Mouse (Mus musculus): Measurements from ENCODE around the gene Clrn3.
"Not testable (repeated sequence)": the region's sequence is repeated elsewhere in the genome, so short reads cannot be mapped to it uniquely, and the experiment has no call there.

Gene Clrn3

DNA sequence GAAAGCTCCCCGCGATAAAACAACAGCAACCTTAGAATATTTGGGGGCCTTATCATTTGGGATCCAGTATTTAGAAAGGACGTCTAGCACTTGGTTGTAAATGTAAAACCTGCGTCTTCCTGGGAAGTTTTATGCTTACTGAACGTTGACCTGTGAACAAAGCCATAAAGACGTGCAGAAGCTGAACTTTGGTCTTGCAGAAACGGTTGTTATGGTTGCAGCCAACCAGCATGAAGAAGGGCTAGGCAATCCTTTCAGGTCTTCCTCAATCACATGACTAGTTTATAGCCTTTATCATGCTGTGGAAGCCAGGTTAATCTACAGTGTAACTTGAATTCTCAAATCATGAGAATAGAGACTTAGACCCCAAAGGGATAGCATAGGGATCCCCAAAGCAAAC, at the start of gene Clrn3:
TSS of gene Clrn3 (minus strand) at position 140 of the 400 bp plus-strand sequence.
- DNase-seq (ENCODE audit: extremely low spot score): no peak

- DNase-seq (ENCODE audit: extremely low spot score): no peak
Measured at GRCm38 (mm10) chr7:135576329-135576728, 47.9 kb upstream of the Clrn3 start.

DNA sequence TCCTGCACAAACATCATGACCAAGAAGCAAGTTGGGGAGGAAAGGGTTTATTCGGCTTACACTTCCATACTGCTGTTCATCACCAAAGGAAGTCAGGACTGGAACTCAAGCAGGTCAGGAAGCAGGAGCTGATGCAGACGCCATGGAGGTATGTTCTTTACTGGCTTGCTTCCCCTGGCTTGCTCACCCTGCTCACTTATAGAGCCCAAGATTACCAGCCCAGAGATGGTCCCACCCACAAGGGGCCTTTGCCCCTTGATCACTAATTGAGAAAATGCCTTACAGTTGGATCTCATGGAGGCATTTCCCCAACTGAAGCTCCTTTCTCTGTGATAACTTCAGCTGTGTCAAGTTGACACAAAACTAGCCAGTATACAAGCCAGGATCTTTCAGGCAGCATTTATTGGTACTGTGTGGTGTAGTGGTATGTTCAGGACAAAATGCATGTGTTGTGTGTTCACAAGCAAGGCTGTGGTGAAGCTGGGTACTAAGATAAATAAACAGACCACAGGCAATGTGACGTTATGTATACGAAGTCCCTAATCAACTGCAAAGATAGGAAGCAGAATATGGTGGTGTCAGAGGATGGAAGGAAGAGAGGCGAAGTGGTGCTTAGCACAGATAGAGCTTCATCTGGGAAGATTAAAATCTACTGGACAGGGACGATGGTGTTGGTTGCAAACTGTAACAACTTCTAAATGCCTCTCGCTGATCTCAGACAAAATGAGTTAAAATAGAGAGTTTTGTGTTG, 47.0 kb upstream of the Clrn3 start:
- DNase-seq (ENCODE audit: extremely low spot score): not testable (repeated sequence)

GRCm38 (mm10) chr7:135571951-135572559, 43.6 kb upstream of the Clrn3 start:
- DNase-seq (ENCODE audit: extremely low spot score): no peak

GRCm38 (mm10) chr7:135571392-135571791, 42.9 kb upstream of the Clrn3 start:
- no peak for DNase-seq (ENCODE audit: extremely low spot score)

GRCm38 (mm10) chr7:135568550-135568949, 40.1 kb upstream of the Clrn3 start:
- DNase-seq (ENCODE audit: extremely low spot score): no peak

DNA sequence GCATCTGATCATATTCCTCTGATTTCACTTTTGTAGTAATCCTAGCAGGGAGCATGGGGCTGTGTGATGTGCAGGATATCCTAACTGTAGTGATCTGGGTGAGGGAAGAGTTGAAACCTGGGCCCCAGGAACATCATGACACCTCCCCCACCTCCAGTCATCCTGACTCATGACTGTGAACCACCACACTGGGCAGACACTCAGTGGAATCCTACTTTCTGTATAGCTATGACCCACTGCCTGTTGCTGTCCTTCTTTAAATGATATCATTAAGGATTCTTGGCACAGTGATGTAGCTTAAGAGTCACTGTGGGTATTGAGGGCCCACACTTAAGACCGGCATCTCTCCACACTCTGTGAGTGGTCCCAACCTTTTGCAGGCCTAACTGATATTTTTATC, 39.1 kb upstream of the Clrn3 start:
- no peak for DNase-seq (ENCODE audit: extremely low spot score)

DNA sequence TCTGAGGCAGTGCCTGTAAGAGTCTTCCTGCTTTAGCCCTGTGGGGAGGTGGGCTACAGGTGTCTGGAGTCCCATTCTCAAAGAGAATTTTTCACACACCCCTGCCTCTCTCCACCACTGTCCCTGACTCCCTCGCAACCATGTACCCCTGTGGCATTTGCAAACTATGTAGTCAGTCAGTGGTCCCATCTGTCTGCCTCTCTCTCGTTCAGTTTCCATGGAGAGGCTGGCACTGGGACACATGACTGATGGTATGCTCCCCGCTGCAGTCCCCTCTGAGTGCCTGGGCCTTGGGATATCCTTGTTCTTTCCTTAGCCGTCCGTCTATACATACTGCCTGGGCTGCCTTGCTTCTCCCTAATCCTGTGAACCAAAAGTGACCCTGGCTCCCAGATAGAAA, 37.6 kb upstream of the Clrn3 start:
- DNase-seq (ENCODE audit: extremely low spot score): no peak

GRCm38 (mm10) chr7:135564022-135564421, 35.6 kb upstream of the Clrn3 start:
- DNase-seq (ENCODE audit: extremely low spot score): no peak

GRCm38 (mm10) chr7:135560280-135560679, 31.8 kb upstream of the Clrn3 start:
- no peak for DNase-seq (ENCODE audit: extremely low spot score)

DNA sequence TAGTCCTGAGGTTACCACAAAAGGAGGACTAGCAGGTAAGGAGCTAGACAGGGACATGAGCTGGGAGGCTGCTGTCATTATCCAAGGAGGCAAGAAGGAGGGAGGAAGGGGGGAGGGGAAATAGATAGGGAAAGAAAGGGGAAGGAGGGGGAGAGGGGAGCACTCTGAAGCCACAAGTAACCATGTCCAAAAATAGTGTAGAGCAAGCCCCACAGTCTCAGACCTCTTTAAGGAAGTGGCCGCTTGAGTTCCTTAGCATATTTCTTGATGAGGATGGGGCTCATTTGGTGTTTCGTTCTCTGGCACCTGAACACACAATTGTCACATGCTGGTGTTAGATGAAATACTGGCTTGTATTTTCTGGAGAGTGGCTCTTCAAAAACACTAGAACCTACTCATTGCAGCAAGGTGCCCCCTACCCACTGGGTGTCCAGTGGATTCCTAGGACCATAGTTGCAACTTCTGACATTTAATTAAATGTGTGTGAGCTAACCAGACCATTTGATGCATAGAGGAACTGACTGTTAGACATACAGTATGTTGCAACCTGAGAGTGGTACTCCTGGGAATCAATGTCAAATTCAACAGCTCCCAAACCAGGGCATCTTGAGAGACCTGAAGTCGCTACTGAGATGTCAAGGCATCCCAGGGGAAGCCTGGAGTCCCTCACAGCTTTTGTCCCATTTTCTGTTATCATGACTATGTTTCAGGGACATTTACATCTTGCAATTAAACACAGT, 28.4 kb upstream of the Clrn3 start:
- no peak for DNase-seq (ENCODE audit: extremely low spot score)

GRCm38 (mm10) chr7:135553550-135553949, 25.1 kb upstream of the Clrn3 start:
- no peak for DNase-seq (ENCODE audit: extremely low spot score)

- no peak for DNase-seq (ENCODE audit: extremely low spot score)
Measured at GRCm38 (mm10) chr7:135551547-135551946, 23.1 kb upstream of the Clrn3 start.

GRCm38 (mm10) chr7:135548434-135548833, 20.0 kb upstream of the Clrn3 start:
- no peak for DNase-seq (ENCODE audit: extremely low spot score)

GRCm38 (mm10) chr7:135546530-135546929, 18.1 kb upstream of the Clrn3 start:
- no peak for DNase-seq (ENCODE audit: extremely low spot score)

DNA sequence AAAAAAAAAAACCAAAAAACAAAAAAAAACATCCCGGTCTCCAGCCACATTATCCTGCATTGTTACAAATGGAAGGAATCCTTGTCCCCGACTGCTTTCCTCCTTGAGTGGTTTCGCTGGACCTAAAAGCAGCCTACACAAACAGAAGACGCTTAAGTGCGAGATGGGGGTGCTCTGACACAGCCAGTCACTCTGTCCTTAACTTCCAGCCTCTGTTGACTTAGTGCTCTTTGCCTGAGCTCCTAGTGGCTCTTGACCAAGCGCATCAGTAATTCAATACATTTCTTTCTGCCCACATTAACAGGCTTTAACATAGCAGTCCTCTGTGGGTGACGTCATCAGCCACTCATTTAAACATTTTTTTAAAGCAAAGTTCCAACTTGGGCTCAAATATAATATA, 17.5 kb upstream of the Clrn3 start:
- DNase-seq (ENCODE audit: extremely low spot score): no peak

DNA sequence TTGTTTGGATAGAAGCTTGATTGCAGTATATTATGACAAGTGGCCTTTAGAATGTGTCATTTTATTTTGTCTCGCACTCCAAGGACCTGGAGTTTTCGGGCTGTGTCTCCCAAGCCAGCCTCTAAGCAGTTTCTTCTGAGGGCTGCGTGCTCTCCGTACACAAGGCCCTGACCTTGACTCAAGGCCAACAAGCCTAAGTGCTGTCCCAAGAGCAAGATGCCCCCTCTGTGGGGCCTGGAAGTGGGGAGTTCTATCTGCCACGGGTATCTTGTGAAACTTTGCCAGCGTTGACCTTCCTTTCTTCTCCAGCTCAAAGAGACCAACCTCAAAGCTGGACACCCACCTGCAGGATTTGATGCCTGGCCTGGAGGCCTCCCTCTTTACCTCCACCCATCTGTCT, 15.9 kb upstream of the Clrn3 start:
- DNase-seq (ENCODE audit: extremely low spot score): no peak

- no peak for DNase-seq (ENCODE audit: extremely low spot score)
Measured at GRCm38 (mm10) chr7:135543033-135543432, 14.6 kb upstream of the Clrn3 start.

GRCm38 (mm10) chr7:135542235-135542634, 13.8 kb upstream of the Clrn3 start:
- DNase-seq (ENCODE audit: extremely low spot score): no peak

DNA sequence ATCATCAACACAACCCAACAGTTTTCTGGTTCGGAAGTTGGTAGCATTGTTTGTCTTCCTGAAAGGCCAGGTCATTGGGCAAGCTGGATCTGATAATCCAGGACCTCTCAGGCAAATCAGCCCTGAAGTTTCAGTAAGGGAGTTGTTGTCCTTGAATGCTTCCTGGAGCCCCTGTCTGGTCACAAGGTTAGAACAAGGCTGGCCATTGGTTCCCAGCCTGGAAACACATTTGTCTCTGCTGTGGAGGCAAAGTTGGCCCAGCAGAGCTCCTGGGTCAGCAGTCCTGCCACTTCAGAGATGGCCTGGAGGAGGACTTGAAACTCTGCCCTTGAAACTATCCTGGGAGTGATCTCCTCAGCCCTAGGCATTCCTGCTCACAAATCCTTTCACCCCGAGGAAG, 11.0 kb upstream of the Clrn3 start:
- no peak for DNase-seq (ENCODE audit: extremely low spot score)

GRCm38 (mm10) chr7:135537948-135538741, 9.7 kb upstream of the Clrn3 start:
- DNase-seq (ENCODE audit: extremely low spot score): no peak

- peak; percentile 84 for DNase-seq (ENCODE audit: extremely low spot score)
Measured at GRCm38 (mm10) chr7:135537341-135537901, 9.0 kb upstream of the Clrn3 start, which contains the start of gene Ptpre. Ptpre (plus strand) TSS chr7:135537481.

Measured in embryo, embryonic 9.5 days (tissue).